Mouse (Mus musculus) limb, embryonic 12.5 days (tissue): Measurements from ENCODE around the gene Gpr15. TPM values are rescaled to one million over a fixed set of nuclear protein-coding genes. Genes with fewer than 3 reads are reported as not detected.

Experiments
- ATAC-seq: fragments of 200-750 bp; cut with Nextera tagmentation; 2 replicates; pipeline ENCODE4 v1.8.0; 2017; ENCODE audit warnings: low read depth, moderate TSS enrichment; ENCODE audit not compliant: insufficient number of reproducible peaks, insufficient read depth, low FRiP score, low TSS enrichment
- H3K27ac ChIP-seq: fragments of 300-500 bp; sonication (generic); 2 replicates; pipeline ENCODE4 v1.5.1; 2016; ENCODE audit warnings: mild to moderate bottlenecking, moderate library complexity
- H3K27me3 ChIP-seq: fragments of 300-500 bp; sonication (generic); 2 replicates; pipeline ENCODE4 v1.6.1; 2016; ENCODE audit warnings: mild to moderate bottlenecking, moderate library complexity
- H3K36me3 ChIP-seq: fragments of 300-500 bp; sonication (generic); 2 replicates; pipeline ENCODE4 v1.6.1; 2016; ENCODE audit warnings: mild to moderate bottlenecking, moderate library complexity
- H3K4me1 ChIP-seq: fragments of 300-500 bp; sonication (generic); replicated peaks from 2 replicates; pipeline ENCODE4 v1.6.1; 2016
- H3K4me2 ChIP-seq: fragments of 300-500 bp; sonication (generic); 2 replicates; pipeline ENCODE4 v1.6.1; 2016; ENCODE audit warnings: mild to moderate bottlenecking, moderate library complexity
- H3K4me3 ChIP-seq: fragments of 300-500 bp; sonication (generic); replicated peaks from 2 replicates; pipeline ENCODE4 v1.5.1; 2016; ENCODE audit warnings: mild to moderate bottlenecking
- H3K9ac ChIP-seq: fragments of 300-500 bp; sonication (generic); replicated peaks from 2 replicates; pipeline ENCODE4 v1.6.1; 2016; ENCODE audit warnings: mild to moderate bottlenecking, moderate library complexity
- H3K9me3 ChIP-seq: fragments of 300-500 bp; sonication (generic); 2 replicates; pipeline ENCODE4 v1.6.1; 2016; ENCODE audit warnings: mild to moderate bottlenecking, moderate library complexity
- WGBS: fragments of 180-500 bp; shearing (Covaris S2); methylation state at CpG from one replicate; pipeline ENCODE4 v1.1.7; 2016; 5-methylcytosine and 5-hydroxymethylcytosine counted together
- microRNA-seq: library from miRNA; unstranded; fragments of <30 nt; microRNA quantifications from one replicate; pipeline ENCODE4, GENCODE M21; 2017
- polyA plus RNA-seq: library from polyadenylated mRNA; unstranded; fragments of >200 nt; fragmentation: Nextera tagmentation; extraction: Ambion mirVana; gene quantifications from 2 replicates; pipeline ENCODE4 v1.2.1, GENCODE M21; 2016

Gene Gpr15
- polyA plus RNA-seq, 1 experiment from 2014 or later, result not detected

GRCm38 (mm10) chr16:58669917-58670630, 48.8 kb downstream of the Gpr15 start, which contains the start of gene Cpox:
Gene Cpox (plus strand): TSS chr16:58670292.
- under 1% methylated on average over 50 of the region's 51 CpGs for WGBS
- H3K27me3 ChIP-seq, result no peaks in the 10 kb centered on the region
- H3K4me1 ChIP-seq, result peaks cover 7% of the 10 kb centered on the region
- peak; percentile 98 for ATAC-seq
- H3K9me3 ChIP-seq, result no peaks in the 10 kb centered on the region
- peak within 1 kb of the TSS; percentile 97 for H3K4me3 ChIP-seq
- H3K4me2 ChIP-seq, result peak within 1 kb of the TSS; percentile 71
- H3K9ac ChIP-seq, result peak within 1 kb of the TSS; percentile 84
- peaks cover 22% of the 10 kb centered on the region for H3K36me3 ChIP-seq
- H3K27ac ChIP-seq, result peak within 1 kb of the TSS; percentile 87

GRCm38 (mm10) chr16:58669264-58669663, 49.6 kb downstream of the Gpr15 start:
- ATAC-seq, result no peak
- no peak overlapping the region for H3K27ac ChIP-seq
- 68% methylated on average over 5 of the region's 5 CpGs for WGBS

GRCm38 (mm10) chr16:58668586-58668985, 50.3 kb downstream of the Gpr15 start:
- Histone ChIP-seq H3K4me1 (peaks cover 7% of the 10 kb centered on the region), H3K9me3 (no peaks in the 10 kb centered on the region), H3K9ac (no peak overlapping the region), H3K27me3 (no peaks in the 10 kb centered on the region), H3K27ac (no peak overlapping the region), H3K4me2 (no peak overlapping the region), H3K4me3 (no peak overlapping the region), H3K36me3 (peaks cover 7% of the 10 kb centered on the region; the same call in 1 of the 2 replicates)
- ATAC-seq, result no peak
- WGBS, result 87% methylated on average over 3 of the region's 3 CpGs

More at GRCm38 (mm10) chr16:58669264-58669663, 49.6 kb downstream of the Gpr15 start:
- H3K27me3 ChIP-seq, result no peaks in the 10 kb centered on the region
- peak overlapping the region; percentile 71 for H3K4me2 ChIP-seq
- no peak overlapping the region for H3K9ac ChIP-seq
- peaks cover 13% of the 10 kb centered on the region for H3K36me3 ChIP-seq
- H3K9me3 ChIP-seq, result no peaks in the 10 kb centered on the region
- peak overlapping the region; percentile 97; the same call in 1 of the 2 replicates for H3K4me3 ChIP-seq
- peaks cover 7% of the 10 kb centered on the region for H3K4me1 ChIP-seq

Small RNAs within 50 kb of the gene (microRNA-seq; reads per million reads assigned to microRNA genes)
- gene Gm27564, result not detected

Other genes with a start within 250 kb of the Gpr15 start
- 17.8 and 19.3 TPM in 2 replicates for gene St3gal6, start 194.8 kb downstream of the Gpr15 start, polyA plus RNA-seq
- gene Gm813, start 102.1 kb downstream of the Gpr15 start, polyA plus RNA-seq, result not detected in 2 replicates
- gene E330017A01Rik, start 80.3 kb downstream of the Gpr15 start, polyA plus RNA-seq, result not detected in 2 replicates
- gene Cpox, start 48.8 kb downstream of the Gpr15 start, polyA plus RNA-seq, result 23.0 and 23.4 TPM in 2 replicates
- 105 and 119 TPM in 2 replicates for gene Cldnd1, start 8.8 kb upstream of the Gpr15 start, polyA plus RNA-seq
- gene Olfr172, start 44.1 kb upstream of the Gpr15 start, polyA plus RNA-seq, result not detected in 2 replicates
- gene Olfr173, start 81.2 kb upstream of the Gpr15 start, polyA plus RNA-seq, result not detected in 2 replicates
- gene Olfr175-ps1, start 107.7 kb upstream of the Gpr15 start, polyA plus RNA-seq, result not detected in 2 replicates
- gene Olfr177, start 155.7 kb upstream of the Gpr15 start, polyA plus RNA-seq, result not detected in 2 replicates
- gene Olfr178, start 173.0 kb upstream of the Gpr15 start, polyA plus RNA-seq, result not detected in 2 replicates
- gene Olfr181, start 209.7 kb upstream of the Gpr15 start, polyA plus RNA-seq, result not detected in 2 replicates
- not detected in 2 replicates for gene Olfr180, start 210.3 kb upstream of the Gpr15 start, polyA plus RNA-seq